Mouse (Mus musculus) C2C12 (cell line): ENCODE measurements at regions not wholly inside any gene's neighbourhood (a gene's known extent, or its start where the extent isn't known, plus 50 kb on each side); places are given as distances from the start of the nearest gene placed in this dataset.

Experiments
- CEBPB ChIP-seq: IDR thresholded peaks from one replicate; pipeline ENCODE4 v1.6.1; 2011; ENCODE audit warnings: low read depth, mild to moderate bottlenecking, control low read depth, moderate library complexity
- CTCF ChIP-seq: IDR thresholded peaks from one replicate; pipeline ENCODE4 v1.5.1; 2011; ENCODE audit not compliant: control insufficient read depth, insufficient read depth, insufficient read length

GRCm38 (mm10) chr8:77804956-77805355 lies 80.7 kb upstream of the Ednra start:
- TF ChIP-seq CEBPB (no peak), CTCF (no peak)
